Mouse (Mus musculus) pancreas, adult 10 weeks (tissue): ENCODE results near the gene Lce1d. TPM values are rescaled to one million over a fixed set of nuclear protein-coding genes. Genes with fewer than 3 reads are reported as not detected.

Experiments used
- polyA plus RNA-seq: library from polyadenylated mRNA; stranded (reverse); fragments of 350-450 nt; fragmentation: Illumina TruSeq; extraction: RNeasy Lipid Tissue Mini Kit (QIAGEN cat#74804); gene quantifications from one replicate; pipeline ENCODE4 v1.2.3, GENCODE M21; 2015; ENCODE audit warnings: low read depth, low replicate concordance; ENCODE audit not compliant: insufficient read depth

Lce1d gene
- polyA plus RNA-seq, result not detected

DNA sequence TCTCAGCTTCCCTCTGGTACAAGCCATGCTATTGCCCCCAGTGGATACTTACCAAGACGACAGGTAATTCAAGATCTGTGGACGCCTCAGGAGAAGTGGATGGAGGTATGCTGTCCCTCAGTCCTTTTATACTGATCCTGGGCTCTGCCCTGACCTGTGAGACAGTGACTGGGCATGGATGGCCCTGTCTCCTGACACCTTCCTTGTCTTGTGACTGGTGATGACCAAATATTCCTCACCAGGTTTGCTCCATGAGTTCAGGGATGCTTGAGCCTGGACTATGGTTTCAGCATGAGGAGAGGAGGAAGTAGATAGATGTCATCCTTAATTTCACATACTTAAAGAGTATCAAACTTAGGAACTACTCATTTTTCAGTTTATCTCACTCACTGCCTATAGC, at the start of gene Lce1d:
Gene Lce1d (minus strand): TSS at position 101 of the 400 bp plus-strand sequence.

DNA sequence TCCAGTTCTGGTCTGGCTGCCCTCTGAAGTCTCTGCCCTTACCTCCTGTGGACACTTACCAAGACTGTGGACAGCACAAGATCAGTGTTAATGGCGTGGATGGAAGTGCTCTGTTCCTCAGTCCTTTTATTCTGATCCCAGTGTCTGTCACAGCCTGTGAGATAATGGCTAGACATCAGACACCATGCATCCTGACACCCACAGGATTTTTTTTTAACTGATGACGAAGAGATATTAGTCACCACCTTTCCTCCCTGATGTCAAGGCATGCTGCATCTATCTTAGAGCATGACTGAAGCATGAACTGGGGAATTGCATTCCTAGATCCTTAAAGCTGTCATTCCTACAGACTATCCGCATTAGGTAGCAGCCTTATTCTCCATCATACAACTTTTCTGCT, 33.2 kb upstream of the Lce1d start, which contains the start of gene Lce1f:
Gene Lce1f (minus strand): TSS at position 101 of the 400 bp plus-strand sequence.

DNA sequence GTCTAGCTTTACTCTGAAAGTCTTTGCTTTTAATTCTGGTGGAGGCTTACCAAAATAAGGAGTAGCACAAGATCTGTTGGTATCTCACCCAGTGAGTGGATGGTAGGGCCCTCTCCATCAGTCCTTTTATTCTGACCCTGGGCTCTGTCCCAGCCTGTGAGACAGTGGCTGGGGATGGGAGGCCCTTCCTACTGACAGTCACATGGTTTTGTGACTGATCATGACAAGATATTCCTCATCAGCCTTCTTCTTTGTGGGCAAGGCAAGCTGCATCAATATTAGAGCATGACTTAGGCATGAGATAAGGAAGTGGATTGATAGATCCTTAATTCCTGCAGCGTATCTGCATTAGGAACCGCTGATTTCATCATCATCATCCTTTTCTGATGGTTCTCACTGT, 22.0 kb upstream of the Lce1d start, which contains the start of gene Lce1e:
Gene Lce1e (minus strand): TSS at position 101 of the 400 bp plus-strand sequence.

DNA sequence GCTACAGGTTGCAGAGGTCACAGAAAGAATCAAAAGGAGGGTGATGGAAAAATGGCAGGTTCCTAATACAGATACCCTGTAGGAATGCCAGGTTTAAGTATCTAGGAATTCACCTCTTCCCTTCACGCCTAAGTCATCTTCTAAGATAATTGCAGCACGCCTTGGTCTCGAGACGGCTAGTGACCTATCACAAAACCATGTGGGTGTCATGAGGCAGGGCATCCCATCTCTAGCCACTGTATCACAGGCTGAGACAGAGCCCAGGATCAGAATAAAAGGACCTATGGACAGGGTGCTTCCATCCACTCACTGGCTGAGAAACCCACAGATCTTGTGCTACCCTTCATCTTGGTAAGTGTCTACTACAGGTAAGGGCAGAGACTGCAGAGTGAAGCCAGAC, 8.1 kb downstream of the Lce1d start, which contains the start of gene Lce1c:
Gene Lce1c (plus strand): TSS at position 301 of the 400 bp plus-strand sequence.

DNA sequence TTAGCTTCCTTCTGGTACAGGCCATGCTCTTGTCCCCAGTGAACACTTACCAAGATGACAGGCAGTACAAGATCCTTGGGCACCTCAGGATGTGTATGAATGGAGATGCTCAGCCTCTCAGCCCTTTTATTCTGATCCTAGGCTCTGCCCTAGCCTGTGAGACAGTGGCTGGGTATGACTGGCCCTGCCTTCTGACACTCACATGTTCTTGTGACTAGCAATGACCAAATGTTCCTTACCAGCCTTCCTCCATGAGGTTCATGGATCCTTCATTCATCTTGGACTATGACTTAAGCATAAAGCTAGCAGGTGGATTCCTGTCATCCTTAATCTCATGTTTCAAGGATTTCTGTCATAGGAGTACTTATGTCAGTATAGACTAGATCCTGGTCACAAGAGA, 16.8 kb downstream of the Lce1d start, which contains the start of gene Lce1a2:
Gene Lce1a2 (minus strand): TSS at position 101 of the 400 bp plus-strand sequence.

DNA sequence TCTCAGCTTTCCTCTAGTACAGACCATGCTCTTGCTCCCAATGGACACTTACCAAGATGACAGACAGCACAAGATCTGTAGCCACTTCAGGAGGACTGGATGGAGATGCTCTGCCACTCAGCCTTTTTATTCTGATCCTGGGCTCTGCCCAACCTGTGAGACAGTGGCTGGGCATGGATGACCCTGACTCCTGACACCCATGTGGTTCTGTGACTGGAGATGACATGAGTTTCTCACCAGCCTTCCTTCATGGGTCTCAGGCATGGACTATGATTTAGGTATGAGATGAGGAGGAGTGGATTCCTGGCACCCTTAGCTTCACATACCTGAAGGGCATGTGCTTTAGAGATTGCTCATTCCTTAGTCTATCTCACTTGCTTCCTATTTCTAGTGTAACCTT, 30.2 kb downstream of the Lce1d start, which contains the start of gene Lce1b:
Gene Lce1b (minus strand): TSS at position 101 of the 400 bp plus-strand sequence.

DNA sequence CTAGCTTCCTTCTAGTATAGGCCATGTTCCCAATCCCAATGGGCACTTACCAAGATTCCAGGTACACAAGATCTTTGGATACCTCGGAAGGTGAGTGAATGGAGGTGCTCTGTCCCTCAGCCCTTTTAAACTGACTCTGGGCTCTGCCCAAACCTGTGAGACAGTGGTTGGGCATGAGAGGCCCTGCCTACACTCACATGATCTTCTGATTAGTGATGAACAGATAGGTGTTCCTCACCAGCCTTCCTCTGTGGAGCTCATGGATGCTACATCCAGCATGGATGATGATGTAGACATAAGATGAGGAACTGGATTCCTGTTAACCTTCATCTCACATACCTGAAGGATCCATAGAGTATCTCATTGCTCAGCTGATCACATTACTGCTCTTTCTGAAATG, 38.8 kb downstream of the Lce1d start, which contains the start of gene Lce1a1:
Gene Lce1a1 (minus strand): TSS at position 101 of the 400 bp plus-strand sequence.

Other genes starting within 250 kb of the Lce1d start
- gene Sprr1b, start 248.4 kb downstream of the Lce1d start, polyA plus RNA-seq, result not detected
- not detected for gene Sprr3, start 228.5 kb downstream of the Lce1d start, polyA plus RNA-seq
- gene Sprr1a, start 201.3 kb downstream of the Lce1d start, polyA plus RNA-seq, result not detected
- gene Sprr4, start 186.7 kb downstream of the Lce1d start, polyA plus RNA-seq, result not detected
- not detected for gene 2310046K23Rik, start 152.7 kb downstream of the Lce1d start, polyA plus RNA-seq
- gene Ivl, start 113.5 kb downstream of the Lce1d start, polyA plus RNA-seq, result not detected
- gene Smcp, start 98.2 kb downstream of the Lce1d start, polyA plus RNA-seq, result not detected
- not detected for gene 2210017I01Rik, start 79.7 kb downstream of the Lce1d start, polyA plus RNA-seq
- gene Lce6a, start 65.5 kb downstream of the Lce1d start, polyA plus RNA-seq, result not detected
- gene Lce1a1, start 38.9 kb downstream of the Lce1d start, polyA plus RNA-seq, result not detected
- not detected for gene Lce1b, start 30.3 kb downstream of the Lce1d start, polyA plus RNA-seq
- not detected for gene Lce1a2, start 16.9 kb downstream of the Lce1d start, polyA plus RNA-seq
- not detected for gene Lce1c, start 8.0 kb downstream of the Lce1d start, polyA plus RNA-seq
- gene Lce1e, start 21.9 kb upstream of the Lce1d start, polyA plus RNA-seq, result not detected
- not detected for gene Lce1f, start 33.1 kb upstream of the Lce1d start, polyA plus RNA-seq
- gene Gm38119, start 51.9 kb upstream of the Lce1d start, polyA plus RNA-seq, result not detected
- not detected for gene Lce1g, start 65.1 kb upstream of the Lce1d start, polyA plus RNA-seq
- not detected for gene Lce1h, start 77.9 kb upstream of the Lce1d start, polyA plus RNA-seq
- not detected for gene Lce1i, start 91.7 kb upstream of the Lce1d start, polyA plus RNA-seq
- not detected for gene Lce1j, start 103.3 kb upstream of the Lce1d start, polyA plus RNA-seq
- not detected for gene Lce1k, start 120.7 kb upstream of the Lce1d start, polyA plus RNA-seq
- not detected for gene Kprp, start 140.0 kb upstream of the Lce1d start, polyA plus RNA-seq
- gene Lce1l, start 164.1 kb upstream of the Lce1d start, polyA plus RNA-seq, result not detected
- not detected for gene 2310050C09Rik, start 183.0 kb upstream of the Lce1d start, polyA plus RNA-seq
- gene Lce3a, start 239.0 kb upstream of the Lce1d start, polyA plus RNA-seq, result not detected
- not detected for gene Lce3b, start 245.8 kb upstream of the Lce1d start, polyA plus RNA-seq